Mouse (Mus musculus): Measurements from ENCODE around the gene Ube2q1. TPM values are rescaled to one million over a fixed set of nuclear protein-coding genes. Genes with fewer than 3 reads are reported as not detected.
A peak's percentile ranks its signal among the peaks of the same experiment; 100 is the strongest.
"Not testable (repeated sequence)": the region's sequence is repeated elsewhere in the genome, so short reads cannot be mapped to it uniquely, and the experiment has no call there.

Ube2q1 gene
- total and polyA plus RNA-seq, 3 experiments: 14.6 to 25.5 (median 24.0) TPM

- TF ChIP-seq EP300 (IDR thresholded peaks at IDR 0.05; ENCODE audit: insufficient read depth, low read depth, low read length) (no peak), POLR2A (IDR thresholded peaks at IDR 0.05; ENCODE audit: insufficient read depth, low read depth, low read length) (no peak), CTCF (IDR thresholded peaks at IDR 0.05) (peak; percentile 12; the same call in 1 of the 2 replicates)
- no peaks in the 10 kb centered on the region for H3K27me3 ChIP-seq (ENCODE audit: control insufficient read depth, insufficient read depth, low read length)
- intact Hi-C loops (cut with DNase I): no loop called here
- H3K27ac ChIP-seq: no peak overlapping the region
- H3K36me3 ChIP-seq (ENCODE audit: control insufficient read depth, insufficient read depth, low read length): no peaks in the 10 kb centered on the region
- DNase-seq: no peak
- no peaks in the 10 kb centered on the region for H3K79me2 ChIP-seq (replicated peaks; ENCODE audit: control insufficient read depth, insufficient read depth, low read length)
- no peaks in the 10 kb centered on the region for H3K4me1 ChIP-seq (ENCODE audit: control insufficient read depth, insufficient read depth, low read length)
- 57% methylated on average over 5 of the region's 5 CpGs for WGBS
- no peak overlapping the region for H3K4me3 ChIP-seq
- no peak overlapping the region for H3K9ac ChIP-seq (ENCODE audit: low read depth, low read length)
Measured at GRCm38 (mm10) chr3:89795746-89796145, 22.3 kb downstream of the Ube2q1 start.

GRCm38 (mm10) chr3:89796358-89796757, 22.9 kb downstream of the Ube2q1 start:
- Histone ChIP-seq H3K79me2 (replicated peaks; ENCODE audit: control insufficient read depth, insufficient read depth, low read length) (no peaks in the 10 kb centered on the region), H3K27me3 (ENCODE audit: control insufficient read depth, insufficient read depth, low read length) (no peaks in the 10 kb centered on the region), H3K9ac (ENCODE audit: low read depth, low read length) (no peak overlapping the region), H3K36me3 (ENCODE audit: control insufficient read depth, insufficient read depth, low read length) (no peaks in the 10 kb centered on the region), H3K4me1 (ENCODE audit: control insufficient read depth, insufficient read depth, low read length) (no peaks in the 10 kb centered on the region), H3K27ac (no peak overlapping the region), H3K4me3 (no peak overlapping the region)
- peak in 1 of 2 experiments; percentile 59 for DNase-seq
- intact Hi-C loops (cut with DNase I): no loop called here
- 21% methylated on average over 4 of the region's 4 CpGs for WGBS
- TF ChIP-seq POLR2A (IDR thresholded peaks at IDR 0.05; ENCODE audit: insufficient read depth, low read depth, low read length) (no peak), CTCF (IDR thresholded peaks at IDR 0.05) (no peak), EP300 (IDR thresholded peaks at IDR 0.05; ENCODE audit: insufficient read depth, low read depth, low read length) (no peak)

DNA sequence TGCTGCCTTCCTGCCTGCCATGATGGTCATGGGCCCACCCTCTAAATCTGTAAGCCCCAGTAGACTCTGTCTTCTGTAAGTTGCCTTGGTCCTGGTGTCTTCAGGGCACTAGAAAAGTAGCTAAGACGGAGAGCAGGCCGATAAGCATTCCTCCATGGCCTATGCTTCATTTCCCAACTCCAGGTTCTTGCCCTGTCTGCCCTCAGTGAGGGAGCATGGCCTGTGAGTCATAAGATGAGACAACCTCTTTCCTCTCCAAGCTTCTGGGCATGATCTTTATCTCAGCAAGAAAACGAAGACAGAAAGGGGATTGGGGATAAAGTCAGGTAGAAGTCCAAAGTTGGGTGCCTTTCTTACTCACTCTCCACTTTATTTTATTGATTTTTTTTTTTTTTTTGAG, 25.1 kb downstream of the Ube2q1 start:
- H3K9ac ChIP-seq (ENCODE audit: low read depth, low read length): no peak overlapping the region
- no peaks in the 10 kb centered on the region for H3K36me3 ChIP-seq (ENCODE audit: control insufficient read depth, insufficient read depth, low read length)
- TF ChIP-seq CTCF (IDR thresholded peaks at IDR 0.05): no peak
- no peak for TF ChIP-seq POLR2A (IDR thresholded peaks at IDR 0.05; ENCODE audit: insufficient read depth, low read depth, low read length)
- no peak for TF ChIP-seq EP300 (IDR thresholded peaks at IDR 0.05; ENCODE audit: insufficient read depth, low read depth, low read length)
- H3K4me3 ChIP-seq: no peak overlapping the region
- H3K27ac ChIP-seq: no peak overlapping the region
- 75% methylated on average over 3 of the region's 3 CpGs for WGBS
- H3K27me3 ChIP-seq (ENCODE audit: control insufficient read depth, insufficient read depth, low read length): no peaks in the 10 kb centered on the region
- intact Hi-C loops (cut with DNase I): no loop called here
- H3K79me2 ChIP-seq (replicated peaks; ENCODE audit: control insufficient read depth, insufficient read depth, low read length): no peaks in the 10 kb centered on the region
- peaks cover 2% of the 10 kb centered on the region for H3K4me1 ChIP-seq (ENCODE audit: control insufficient read depth, insufficient read depth, low read length)
- no peak for DNase-seq

- WGBS: 14% methylated on average over 13 of the region's 13 CpGs
Measured at GRCm38 (mm10) chr3:89799476-89799875, 26.1 kb downstream of the Ube2q1 start.

GRCm38 (mm10) chr3:89800078-89800477, 26.7 kb downstream of the Ube2q1 start:
- WGBS: 69% methylated on average over 3 of the region's 3 CpGs
- H3K4me1 ChIP-seq (ENCODE audit: control insufficient read depth, insufficient read depth, low read length); H3K4me3 ChIP-seq; H3K27me3 ChIP-seq (ENCODE audit: control insufficient read depth, insufficient read depth, low read length); intact Hi-C loops (cut with DNase I); H3K9ac ChIP-seq (ENCODE audit: low read depth, low read length); H3K36me3 ChIP-seq (ENCODE audit: control insufficient read depth, insufficient read depth, low read length); H3K79me2 ChIP-seq (replicated peaks; ENCODE audit: control insufficient read depth, insufficient read depth, low read length); DNase-seq; H3K27ac ChIP-seq: not testable (repeated sequence)

More at GRCm38 (mm10) chr3:89799476-89799875, 26.1 kb downstream of the Ube2q1 start:
- Histone ChIP-seq H3K36me3 (ENCODE audit: control insufficient read depth, insufficient read depth, low read length) (no peaks in the 10 kb centered on the region), H3K79me2 (replicated peaks; ENCODE audit: control insufficient read depth, insufficient read depth, low read length) (no peaks in the 10 kb centered on the region), H3K4me3 (no peak overlapping the region), H3K27ac (no peak overlapping the region), H3K9ac (ENCODE audit: low read depth, low read length) (no peak overlapping the region), H3K4me1 (ENCODE audit: control insufficient read depth, insufficient read depth, low read length) (peaks cover 2% of the 10 kb centered on the region), H3K27me3 (ENCODE audit: control insufficient read depth, insufficient read depth, low read length) (no peaks in the 10 kb centered on the region)
- TF ChIP-seq CTCF (IDR thresholded peaks at IDR 0.05) (no peak), POLR2A (IDR thresholded peaks at IDR 0.05; ENCODE audit: insufficient read depth, low read depth, low read length) (no peak), EP300 (IDR thresholded peaks at IDR 0.05; ENCODE audit: insufficient read depth, low read depth, low read length) (no peak)
- no peak for DNase-seq
- intact Hi-C loops (cut with DNase I): no loop called here

DNA sequence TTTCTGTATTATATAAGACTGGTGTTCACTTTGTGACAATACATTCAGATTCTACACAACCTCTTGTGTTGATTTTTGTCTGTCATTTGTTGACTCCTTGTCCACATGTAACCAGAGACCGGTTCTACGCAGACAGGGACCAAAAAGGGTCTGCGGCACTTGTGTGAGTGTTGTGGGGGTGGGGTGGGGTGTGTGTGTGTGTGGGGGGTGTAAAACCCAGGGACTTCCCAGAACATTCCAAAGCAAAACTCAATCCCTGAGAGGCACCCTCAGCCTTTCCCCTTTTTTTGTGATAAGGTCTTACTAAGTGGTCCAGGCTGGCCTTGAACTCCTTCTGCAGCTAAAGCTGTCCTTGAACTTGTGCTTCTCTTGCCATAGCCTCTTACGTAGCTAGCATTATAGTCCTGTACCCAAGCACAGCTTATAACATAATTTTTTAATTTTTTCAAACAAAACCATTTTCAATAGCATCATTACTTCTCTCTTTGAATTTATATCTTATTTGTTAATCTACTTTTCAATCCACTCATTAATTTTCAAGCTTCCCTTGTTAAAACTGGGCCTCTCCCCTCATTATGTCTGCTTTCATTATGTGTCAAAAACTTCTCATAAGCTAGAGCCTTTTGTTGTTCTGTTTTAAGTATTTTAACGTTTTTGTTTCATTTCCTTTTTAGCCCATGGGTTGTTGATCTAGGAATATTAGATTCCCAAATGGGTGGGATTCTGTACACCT, 27.5 kb downstream of the Ube2q1 start:
- Histone ChIP-seq H3K79me2 (replicated peaks; ENCODE audit: control insufficient read depth, insufficient read depth, low read length) (no peaks in the 10 kb centered on the region), H3K27me3 (ENCODE audit: control insufficient read depth, insufficient read depth, low read length) (no peaks in the 10 kb centered on the region), H3K9ac (ENCODE audit: low read depth, low read length) (no peak overlapping the region), H3K36me3 (ENCODE audit: control insufficient read depth, insufficient read depth, low read length) (no peaks in the 10 kb centered on the region), H3K27ac (peak overlapping the region; percentile 15), H3K4me3 (no peak overlapping the region), H3K4me1 (ENCODE audit: control insufficient read depth, insufficient read depth, low read length) (peaks cover 2% of the 10 kb centered on the region)
- no peak for TF ChIP-seq EP300 (IDR thresholded peaks at IDR 0.05; ENCODE audit: insufficient read depth, low read depth, low read length)
- TF ChIP-seq POLR2A (IDR thresholded peaks at IDR 0.05; ENCODE audit: insufficient read depth, low read depth, low read length): no peak
- TF ChIP-seq CTCF (IDR thresholded peaks at IDR 0.05): no peak
- WGBS: 74% methylated on average over 5 of the region's 5 CpGs
- intact Hi-C loops (cut with DNase I): no loop called here
- DNase-seq: no peak
